Mouse (Mus musculus) C2C12 (cell line): ENCODE results near the gene Mylk4. TPM values are rescaled to one million over a fixed set of nuclear protein-coding genes. Genes with fewer than 3 reads are reported as not detected.
A peak's percentile ranks its signal among the peaks of the same experiment; 100 is the strongest.

Experiments
- H3K27me3 ChIP-seq: one replicate; pipeline ENCODE4 v1.6.1; 2011; ENCODE audit not compliant: control insufficient read depth, insufficient read depth, insufficient read length
- H3K36me3 ChIP-seq: one replicate; pipeline ENCODE4 v1.6.1; 2011; ENCODE audit not compliant: control insufficient read depth, insufficient read depth
- H3K4me3 ChIP-seq: one replicate; pipeline ENCODE4 v1.5.1; 2011; ENCODE audit warnings: mild to moderate bottlenecking, control low read depth; ENCODE audit not compliant: poor library complexity, insufficient read depth, severe bottlenecking
- H3K79me2 ChIP-seq: one replicate; pipeline ENCODE4 v1.6.1; 2011; ENCODE audit not compliant: control insufficient read depth, insufficient read depth
- H3K79me3 ChIP-seq: one replicate; pipeline ENCODE4 v1.6.1; 2011; ENCODE audit warnings: low read depth, control low read depth
- H3ac ChIP-seq: one replicate; pipeline ENCODE3; 2011; ENCODE audit warnings: low read depth; ENCODE audit not compliant: control insufficient read depth, insufficient read length
- CEBPB ChIP-seq: IDR thresholded peaks from one replicate; pipeline ENCODE4 v1.6.1; 2011; ENCODE audit warnings: low read depth, mild to moderate bottlenecking, control low read depth, moderate library complexity
- CTCF ChIP-seq: IDR thresholded peaks from one replicate; pipeline ENCODE4 v1.5.1; 2011; ENCODE audit not compliant: control insufficient read depth, insufficient read depth, insufficient read length
- FOSL1 ChIP-seq: IDR thresholded peaks from one replicate; pipeline ENCODE4 v1.8.0; 2011; ENCODE audit warnings: mild to moderate bottlenecking, low read length; ENCODE audit not compliant: poor library complexity, insufficient read depth, severe bottlenecking
- MAX ChIP-seq: IDR thresholded peaks from one replicate; pipeline ENCODE4 v1.6.1; 2011; ENCODE audit warnings: mild to moderate bottlenecking, control low read depth
- MYOD1 ChIP-seq: IDR thresholded peaks from one replicate; pipeline ENCODE4 v1.6.1; 2011; ENCODE audit warnings: low read depth; ENCODE audit not compliant: control insufficient read depth, insufficient read length
- MYOG ChIP-seq: IDR thresholded peaks from one replicate; pipeline ENCODE4 v1.6.1; 2011; ENCODE audit not compliant: control insufficient read depth, insufficient read length; ENCODE audit errors: extremely low read depth
- USF1 ChIP-seq: IDR thresholded peaks from one replicate; pipeline ENCODE4 v1.6.1; 2011; ENCODE audit warnings: low read depth, mild to moderate bottlenecking, control low read depth, moderate library complexity
- polyA plus RNA-seq: library from polyadenylated mRNA; unstranded; fragments of >200 nt; fragmentation: generic; extraction: Trizol; gene quantifications from one replicate; pipeline ENCODE4 v1.2.1, GENCODE M21; 2012; ENCODE audit warnings: missing spikeins

Mylk4 gene
- polyA plus RNA-seq, 1 experiment, result 15.0 TPM

- no peak overlapping the region for H3K4me3 ChIP-seq
- TF ChIP-seq USF1, result no peak
- TF ChIP-seq CTCF, result no peak
- no peak for TF ChIP-seq MYOD1
- no peak for TF ChIP-seq MAX
- no peak for TF ChIP-seq FOSL1
- no peak for TF ChIP-seq CEBPB
- no peak for TF ChIP-seq MYOG
- H3K79me2 ChIP-seq, result no peaks in the 10 kb centered on the region
Observed at GRCm38 (mm10) chr13:32794619-32795018, 10.9 kb upstream of the Mylk4 start.

GRCm38 (mm10) chr13:32789781-32790180, 6.0 kb upstream of the Mylk4 start:
- H3K79me2 ChIP-seq, result no peaks in the 10 kb centered on the region
- H3ac ChIP-seq, result no peak overlapping the region
- H3K4me3 ChIP-seq, result no peak overlapping the region
- no peaks in the 10 kb centered on the region for H3K36me3 ChIP-seq
- TF ChIP-seq CTCF, result no peak
- TF ChIP-seq FOSL1, result no peak
- no peak for TF ChIP-seq MYOG
- no peak for TF ChIP-seq MAX
- TF ChIP-seq USF1, result no peak
- TF ChIP-seq MYOD1, result no peak
- no peak for TF ChIP-seq CEBPB
- H3K79me3 ChIP-seq, result no peaks in the 10 kb centered on the region
- no peaks in the 10 kb centered on the region for H3K27me3 ChIP-seq

More at GRCm38 (mm10) chr13:32794619-32795018, 10.9 kb upstream of the Mylk4 start:
- no peaks in the 10 kb centered on the region for H3K27me3 ChIP-seq
- no peaks in the 10 kb centered on the region for H3K79me3 ChIP-seq
- no peak overlapping the region for H3ac ChIP-seq
- no peaks in the 10 kb centered on the region for H3K36me3 ChIP-seq

- Histone ChIP-seq H3K36me3 (no peaks in the 10 kb centered on the region), H3ac (no peak overlapping the region), H3K4me3 (no peak overlapping the region), H3K79me3 (no peaks in the 10 kb centered on the region), H3K27me3 (no peaks in the 10 kb centered on the region), H3K79me2 (no peaks in the 10 kb centered on the region)
- TF ChIP-seq MYOG, result no peak
- TF ChIP-seq CEBPB, result no peak
- TF ChIP-seq FOSL1, result no peak
- TF ChIP-seq CTCF, result no peak
- no peak for TF ChIP-seq MYOD1
- TF ChIP-seq USF1, result no peak
- TF ChIP-seq MAX, result no peak
Observed at GRCm38 (mm10) chr13:32787584-32787983, 3.8 kb upstream of the Mylk4 start.

- Histone ChIP-seq H3K79me3 (no peaks in the 10 kb centered on the region), H3K79me2 (no peaks in the 10 kb centered on the region)
- TF ChIP-seq MYOG (no peak), FOSL1 (no peak), CTCF (no peak), MAX (no peak), CEBPB (no peak), USF1 (no peak), MYOD1 (no peak)
Observed at GRCm38 (mm10) chr13:32783055-32783454, 699 bp downstream of the Mylk4 start.

GRCm38 (mm10) chr13:32778861-32779260, 4.9 kb downstream of the Mylk4 start:
- TF ChIP-seq MAX (no peak), FOSL1 (no peak), USF1 (no peak), CEBPB (no peak), MYOG (no peak), MYOD1 (no peak), CTCF (no peak)

More at GRCm38 (mm10) chr13:32783055-32783454, 699 bp downstream of the Mylk4 start:
- no peaks in the 10 kb centered on the region for H3K27me3 ChIP-seq
- no peak overlapping the region for H3ac ChIP-seq
- no peak overlapping the region for H3K4me3 ChIP-seq
- H3K36me3 ChIP-seq, result no peaks in the 10 kb centered on the region

DNA sequence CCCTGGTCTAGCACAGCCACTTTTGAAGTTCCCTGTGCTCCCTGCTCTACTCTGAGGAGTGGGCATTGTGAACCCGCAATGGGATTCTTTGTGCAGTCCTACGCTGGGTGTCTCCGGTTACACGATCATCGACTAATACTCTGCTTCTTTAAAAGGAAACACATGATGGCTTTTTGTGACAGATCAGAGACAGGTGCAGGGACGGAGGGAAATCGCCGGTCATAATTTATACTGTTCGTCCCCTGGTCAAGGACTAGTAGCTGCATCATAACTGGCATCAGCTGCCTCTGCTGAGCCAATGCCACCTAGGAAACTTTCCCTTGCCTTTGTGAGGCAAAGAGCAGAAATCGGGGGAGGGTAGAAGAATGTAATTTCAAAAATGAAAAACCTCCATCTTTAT, 7.4 kb downstream of the Mylk4 start:
- Histone ChIP-seq H3K27me3 (no peaks in the 10 kb centered on the region), H3ac (no peak overlapping the region), H3K36me3 (no peaks in the 10 kb centered on the region), H3K79me2 (no peaks in the 10 kb centered on the region), H3K4me3 (no peak overlapping the region), H3K79me3 (no peaks in the 10 kb centered on the region)
- TF ChIP-seq MYOG (no peak), USF1 (peak; percentile 12), MYOD1 (peak; percentile 92)

More at GRCm38 (mm10) chr13:32778861-32779260, 4.9 kb downstream of the Mylk4 start:
- Histone ChIP-seq H3K36me3 (no peaks in the 10 kb centered on the region), H3K4me3 (no peak overlapping the region), H3K79me3 (no peaks in the 10 kb centered on the region), H3K27me3 (no peaks in the 10 kb centered on the region), H3K79me2 (no peaks in the 10 kb centered on the region), H3ac (no peak overlapping the region)
